Mouse (Mus musculus): ENCODE measurements around the gene Psmg3. TPM values are rescaled to one million over a fixed set of nuclear protein-coding genes. Genes with fewer than 3 reads are reported as not detected.

Psmg3 gene
- polyA plus RNA-seq, 1 experiment = 17.8 TPM

- no peak for TF ChIP-seq POLR2A (IDR thresholded peaks at IDR 0.05; ENCODE audit: borderline replicate concordance, low read depth, low read length)
- TF ChIP-seq CTCF (IDR thresholded peaks at IDR 0.05; ENCODE audit: low read depth, low read length) = no peak
- Histone ChIP-seq H3K4me1 (ENCODE audit: control insufficient read depth, insufficient read depth, low read length) (no peaks in the 10 kb centered on the region), H3K4me3 (ENCODE audit: insufficient read depth, low read length) (no peak overlapping the region), H3K27ac (ENCODE audit: insufficient read depth, low read depth, low read length) (no peak overlapping the region)
Observed at GRCm38 (mm10) chr5:139818056-139818455, 8.6 kb downstream of the Psmg3 start.

- TF ChIP-seq CTCF (IDR thresholded peaks at IDR 0.05; ENCODE audit: low read depth, low read length) (peak; percentile 81), POLR2A (IDR thresholded peaks at IDR 0.05; ENCODE audit: borderline replicate concordance, low read depth, low read length) (no peak)
- Histone ChIP-seq H3K4me1 (ENCODE audit: control insufficient read depth, insufficient read depth, low read length) (no peaks in the 10 kb centered on the region), H3K4me3 (ENCODE audit: insufficient read depth, low read length) (no peak overlapping the region), H3K27ac (ENCODE audit: insufficient read depth, low read depth, low read length) (no peak overlapping the region)
Observed at GRCm38 (mm10) chr5:139817292-139817691, 9.4 kb downstream of the Psmg3 start.

GRCm38 (mm10) chr5:139816445-139816844 lies 10.2 kb downstream of the Psmg3 start:
- TF ChIP-seq POLR2A (IDR thresholded peaks at IDR 0.05; ENCODE audit: borderline replicate concordance, low read depth, low read length) (no peak), CTCF (IDR thresholded peaks at IDR 0.05; ENCODE audit: low read depth, low read length) (no peak)
- H3K4me1 ChIP-seq (ENCODE audit: control insufficient read depth, insufficient read depth, low read length) = no peaks in the 10 kb centered on the region
- no peak overlapping the region for H3K4me3 ChIP-seq (ENCODE audit: insufficient read depth, low read length)
- no peak overlapping the region for H3K27ac ChIP-seq (ENCODE audit: insufficient read depth, low read depth, low read length)

- TF ChIP-seq CTCF (IDR thresholded peaks at IDR 0.05; ENCODE audit: low read depth, low read length) (no peak), POLR2A (IDR thresholded peaks at IDR 0.05; ENCODE audit: borderline replicate concordance, low read depth, low read length) (no peak)
- Histone ChIP-seq H3K27ac (ENCODE audit: insufficient read depth, low read depth, low read length) (no peak overlapping the region), H3K4me3 (ENCODE audit: insufficient read depth, low read length) (no peak overlapping the region), H3K4me1 (ENCODE audit: control insufficient read depth, insufficient read depth, low read length) (no peaks in the 10 kb centered on the region)
Observed at GRCm38 (mm10) chr5:139815964-139816363, 10.7 kb downstream of the Psmg3 start.

- TF ChIP-seq POLR2A (IDR thresholded peaks at IDR 0.05; ENCODE audit: borderline replicate concordance, low read depth, low read length) (no peak), CTCF (IDR thresholded peaks at IDR 0.05; ENCODE audit: low read depth, low read length) (no peak)
- H3K4me3 ChIP-seq (ENCODE audit: insufficient read depth, low read length) = no peak overlapping the region
- no peaks in the 10 kb centered on the region for H3K4me1 ChIP-seq (ENCODE audit: control insufficient read depth, insufficient read depth, low read length)
- no peak overlapping the region for H3K27ac ChIP-seq (ENCODE audit: insufficient read depth, low read depth, low read length)
Observed at GRCm38 (mm10) chr5:139813963-139814381, 12.7 kb downstream of the Psmg3 start.

- H3K27ac ChIP-seq (ENCODE audit: insufficient read depth, low read depth, low read length) = no peak overlapping the region
- no peaks in the 10 kb centered on the region for H3K4me1 ChIP-seq (ENCODE audit: control insufficient read depth, insufficient read depth, low read length)
- TF ChIP-seq POLR2A (IDR thresholded peaks at IDR 0.05; ENCODE audit: borderline replicate concordance, low read depth, low read length) = no peak
- TF ChIP-seq CTCF (IDR thresholded peaks at IDR 0.05; ENCODE audit: low read depth, low read length) = no peak
- no peak overlapping the region for H3K4me3 ChIP-seq (ENCODE audit: insufficient read depth, low read length)
Observed at GRCm38 (mm10) chr5:139813126-139813490, 13.6 kb downstream of the Psmg3 start.

GRCm38 (mm10) chr5:139812398-139813125 lies 14.1 kb downstream of the Psmg3 start:
- Histone ChIP-seq H3K4me1 (ENCODE audit: control insufficient read depth, insufficient read depth, low read length) (no peaks in the 10 kb centered on the region), H3K27ac (ENCODE audit: insufficient read depth, low read depth, low read length) (no peak overlapping the region), H3K4me3 (ENCODE audit: insufficient read depth, low read length) (no peak overlapping the region)
- TF ChIP-seq CTCF (IDR thresholded peaks at IDR 0.05; ENCODE audit: low read depth, low read length) = no peak
- no peak for TF ChIP-seq POLR2A (IDR thresholded peaks at IDR 0.05; ENCODE audit: borderline replicate concordance, low read depth, low read length)

- no peak overlapping the region for H3K27ac ChIP-seq (ENCODE audit: insufficient read depth, low read depth, low read length)
- H3K4me3 ChIP-seq (ENCODE audit: insufficient read depth, low read length) = no peak overlapping the region
- H3K4me1 ChIP-seq (ENCODE audit: control insufficient read depth, insufficient read depth, low read length) = no peaks in the 10 kb centered on the region
- TF ChIP-seq POLR2A (IDR thresholded peaks at IDR 0.05; ENCODE audit: borderline replicate concordance, low read depth, low read length) = no peak
- no peak for TF ChIP-seq CTCF (IDR thresholded peaks at IDR 0.05; ENCODE audit: low read depth, low read length)
Observed at GRCm38 (mm10) chr5:139811677-139812397, 14.8 kb downstream of the Psmg3 start.

GRCm38 (mm10) chr5:139809397-139809796 lies 17.3 kb downstream of the Psmg3 start:
- no peak overlapping the region for H3K27ac ChIP-seq (ENCODE audit: insufficient read depth, low read depth, low read length)
- no peaks in the 10 kb centered on the region for H3K4me1 ChIP-seq (ENCODE audit: control insufficient read depth, insufficient read depth, low read length)
- TF ChIP-seq CTCF (IDR thresholded peaks at IDR 0.05; ENCODE audit: low read depth, low read length) (0 out of 2 replicates have a peak, but pooled peaks have one; percentile 21), POLR2A (IDR thresholded peaks at IDR 0.05; ENCODE audit: borderline replicate concordance, low read depth, low read length) (no peak)

GRCm38 (mm10) chr5:139805924-139806323 lies 20.8 kb downstream of the Psmg3 start:
- H3K4me1 ChIP-seq (ENCODE audit: control insufficient read depth, insufficient read depth, low read length) = no peaks in the 10 kb centered on the region
- TF ChIP-seq POLR2A (IDR thresholded peaks at IDR 0.05; ENCODE audit: borderline replicate concordance, low read depth, low read length) = no peak
- TF ChIP-seq CTCF (IDR thresholded peaks at IDR 0.05; ENCODE audit: low read depth, low read length) = no peak
- H3K27ac ChIP-seq (ENCODE audit: insufficient read depth, low read depth, low read length) = no peak overlapping the region
- H3K4me3 ChIP-seq (ENCODE audit: insufficient read depth, low read length) = no peak overlapping the region

More at GRCm38 (mm10) chr5:139809397-139809796, 17.3 kb downstream of the Psmg3 start:
- H3K4me3 ChIP-seq (ENCODE audit: insufficient read depth, low read length) = no peak overlapping the region
